Mouse (Mus musculus): ENCODE measurements around the gene Zfp65. TPM values are rescaled to one million over a fixed set of nuclear protein-coding genes. Genes with fewer than 3 reads are reported as not detected.
"Not testable (repeated sequence)": the region's sequence is repeated elsewhere in the genome, so short reads cannot be mapped to it uniquely, and the experiment has no call there.

Gene Zfp65
- 8.2 and 8.5 TPM in 2 replicates for polyA plus RNA-seq (2015; fragmentation: Nextera tagmentation; extraction: Ambion mirVana)

GRCm38 (mm10) chr13:67728641-67729318 is at the start of gene Zfp65:
Gene Zfp65, minus strand, starts transcription at chr13:67729173.
- H3K9me3 ChIP-seq (replicated peaks): no peaks in the 10 kb centered on the region
- peak within 1 kb of the TSS; percentile 70 for H3K4me2 ChIP-seq
- no peaks in the 10 kb centered on the region for H3K27me3 ChIP-seq (replicated peaks)
- peak within 1 kb of the TSS; percentile 56 for H3K27ac ChIP-seq (replicated peaks)
- no peaks in the 10 kb centered on the region for H3K36me3 ChIP-seq
- ATAC-seq (ENCODE audit: low FRiP score): peak; percentile 91
- H3K9ac ChIP-seq (replicated peaks): peak within 1 kb of the TSS; percentile 56
- WGBS: 7% methylated on average over 16 of the region's 21 CpGs
- H3K4me1 ChIP-seq: peaks cover 21% of the 10 kb centered on the region
- peak within 1 kb of the TSS; percentile 55 for H3K4me3 ChIP-seq (replicated peaks)

- no peaks in the 10 kb centered on the region for H3K36me3 ChIP-seq
- no peak overlapping the region for H3K4me2 ChIP-seq
- no peak overlapping the region for H3K9ac ChIP-seq (replicated peaks)
- H3K4me3 ChIP-seq (replicated peaks): no peak overlapping the region
- no peaks in the 10 kb centered on the region for H3K9me3 ChIP-seq (replicated peaks)
- no peak for ATAC-seq (ENCODE audit: low FRiP score)
- H3K27ac ChIP-seq (replicated peaks): no peak overlapping the region
- no peaks in the 10 kb centered on the region for H3K4me1 ChIP-seq
- H3K27me3 ChIP-seq (replicated peaks): no peaks in the 10 kb centered on the region
- WGBS: 86% methylated on average over 2 of the region's 2 CpGs
Measured at GRCm38 (mm10) chr13:67763031-67763768, 34.2 kb upstream of the Zfp65 start.

GRCm38 (mm10) chr13:67759966-67760365 is 31.0 kb upstream of the Zfp65 start:
- H3K9ac ChIP-seq (replicated peaks): no peak overlapping the region
- H3K9me3 ChIP-seq (replicated peaks): no peaks in the 10 kb centered on the region
- WGBS: 90% methylated on average over 1 of the region's 1 CpGs
- ATAC-seq (ENCODE audit: low FRiP score): no peak
- H3K4me1 ChIP-seq: peaks cover 5% of the 10 kb centered on the region; the same call in 1 of the 2 replicates
- no peak overlapping the region for H3K4me2 ChIP-seq
- H3K27ac ChIP-seq (replicated peaks): no peak overlapping the region
- H3K27me3 ChIP-seq (replicated peaks): no peaks in the 10 kb centered on the region
- no peak overlapping the region for H3K4me3 ChIP-seq (replicated peaks)
- no peaks in the 10 kb centered on the region for H3K36me3 ChIP-seq

GRCm38 (mm10) chr13:67755761-67756160 is 26.8 kb upstream of the Zfp65 start:
- WGBS: 90% methylated on average over 6 of the region's 6 CpGs
- Histone ChIP-seq H3K27ac (replicated peaks) (no peak overlapping the region), H3K4me2 (peak overlapping the region; percentile 73), H3K9me3 (replicated peaks) (no peaks in the 10 kb centered on the region), H3K9ac (replicated peaks) (no peak overlapping the region), H3K27me3 (replicated peaks) (no peaks in the 10 kb centered on the region), H3K4me1 (peaks cover 14% of the 10 kb centered on the region), H3K36me3 (peaks cover 9% of the 10 kb centered on the region; the same call in 1 of the 2 replicates), H3K4me3 (replicated peaks) (no peak overlapping the region)
- no peak for ATAC-seq (ENCODE audit: low FRiP score)

GRCm38 (mm10) chr13:67754333-67755306 is 25.6 kb upstream of the Zfp65 start, which contains the start of gene Zfp85:
Gene Zfp85, minus strand, starts transcription at chr13:67755228.
- H3K27ac ChIP-seq (replicated peaks): peak within 1 kb of the TSS; percentile 79
- 9% methylated on average over 24 of the region's 24 CpGs for WGBS
- H3K4me2 ChIP-seq: peak within 1 kb of the TSS; percentile 73
- H3K9me3 ChIP-seq (replicated peaks): no peaks in the 10 kb centered on the region
- peak within 1 kb of the TSS; percentile 75 for H3K4me3 ChIP-seq (replicated peaks)
- peaks cover 14% of the 10 kb centered on the region for H3K4me1 ChIP-seq
- no peaks in the 10 kb centered on the region for H3K27me3 ChIP-seq (replicated peaks)
- H3K9ac ChIP-seq (replicated peaks): peak within 1 kb of the TSS; percentile 60
- H3K36me3 ChIP-seq: peaks cover 12% of the 10 kb centered on the region
- ATAC-seq (ENCODE audit: low FRiP score): peak; percentile 96

GRCm38 (mm10) chr13:67743896-67744295 is 14.9 kb upstream of the Zfp65 start:
- Histone ChIP-seq H3K27ac (replicated peaks) (no peak overlapping the region), H3K9me3 (replicated peaks) (0 out of 2 replicates have a peak, but pooled peaks cover 6% of the 10 kb centered on the region), H3K4me3 (replicated peaks) (no peak overlapping the region), H3K4me1 (no peaks in the 10 kb centered on the region), H3K27me3 (replicated peaks) (no peaks in the 10 kb centered on the region), H3K4me2 (no peak overlapping the region), H3K36me3 (peaks cover 20% of the 10 kb centered on the region), H3K9ac (replicated peaks) (no peak overlapping the region)
- no peak for ATAC-seq (ENCODE audit: low FRiP score)
- WGBS: 90% methylated on average over 9 of the region's 9 CpGs

GRCm38 (mm10) chr13:67742941-67743340 is 14.0 kb upstream of the Zfp65 start:
- H3K4me2 ChIP-seq: no peak overlapping the region
- H3K27me3 ChIP-seq (replicated peaks): no peaks in the 10 kb centered on the region
- peaks cover 11% of the 10 kb centered on the region for H3K36me3 ChIP-seq
- 97% methylated on average over 3 of the region's 3 CpGs for WGBS
- H3K9me3 ChIP-seq (replicated peaks): no peaks in the 10 kb centered on the region
- no peak for ATAC-seq (ENCODE audit: low FRiP score)
- H3K9ac ChIP-seq (replicated peaks): no peak overlapping the region
- no peak overlapping the region for H3K4me3 ChIP-seq (replicated peaks)
- H3K27ac ChIP-seq (replicated peaks): no peak overlapping the region
- no peaks in the 10 kb centered on the region for H3K4me1 ChIP-seq

GRCm38 (mm10) chr13:67734391-67734790 is 5.4 kb upstream of the Zfp65 start:
- H3K4me1 ChIP-seq; ATAC-seq (ENCODE audit: low FRiP score); H3K4me2 ChIP-seq; H3K4me3 ChIP-seq (replicated peaks); H3K9ac ChIP-seq (replicated peaks); H3K27me3 ChIP-seq (replicated peaks); H3K36me3 ChIP-seq; H3K27ac ChIP-seq (replicated peaks); H3K9me3 ChIP-seq (replicated peaks): not testable (repeated sequence)
- 96% methylated on average over 9 of the region's 9 CpGs for WGBS

GRCm38 (mm10) chr13:67729441-67729840 is 468 bp upstream of the Zfp65 start:
- peak overlapping the region; percentile 56; the same call in 1 of the 2 replicates for H3K27ac ChIP-seq (replicated peaks)
- peak overlapping the region; percentile 70 for H3K4me2 ChIP-seq
- H3K9me3 ChIP-seq (replicated peaks); H3K36me3 ChIP-seq; H3K27me3 ChIP-seq (replicated peaks): not testable (repeated sequence)
- 53% methylated on average over 4 of the region's 4 CpGs for WGBS
- peak overlapping the region; percentile 55 for H3K4me3 ChIP-seq (replicated peaks)
- H3K4me1 ChIP-seq: peaks cover 21% of the 10 kb centered on the region
- ATAC-seq (ENCODE audit: low FRiP score): peak; percentile 67
- H3K9ac ChIP-seq (replicated peaks): peak overlapping the region; percentile 56

- H3K9me3 ChIP-seq (replicated peaks): no peaks in the 10 kb centered on the region
- no peaks in the 10 kb centered on the region for H3K36me3 ChIP-seq
- no peak overlapping the region for H3K27ac ChIP-seq (replicated peaks)
- no peak for ATAC-seq (ENCODE audit: low FRiP score)
- peak overlapping the region; percentile 70 for H3K4me2 ChIP-seq
- WGBS: 80% methylated on average over 1 of the region's 1 CpGs
- no peaks in the 10 kb centered on the region for H3K27me3 ChIP-seq (replicated peaks)
- peak overlapping the region; percentile 55 for H3K4me3 ChIP-seq (replicated peaks)
- no peak overlapping the region for H3K9ac ChIP-seq (replicated peaks)
- H3K4me1 ChIP-seq: peaks cover 23% of the 10 kb centered on the region
Measured at GRCm38 (mm10) chr13:67728106-67728505, 867 bp downstream of the Zfp65 start.

GRCm38 (mm10) chr13:67725331-67725730 is 3.6 kb downstream of the Zfp65 start:
- H3K4me3 ChIP-seq (replicated peaks): not testable (repeated sequence)

More at GRCm38 (mm10) chr13:67725331-67725730, 3.6 kb downstream of the Zfp65 start:
- not testable (repeated sequence) for ATAC-seq (ENCODE audit: low FRiP score); H3K9ac ChIP-seq (replicated peaks); H3K4me2 ChIP-seq; H3K9me3 ChIP-seq (replicated peaks); H3K36me3 ChIP-seq; H3K27me3 ChIP-seq (replicated peaks); H3K27ac ChIP-seq (replicated peaks)
- H3K4me1 ChIP-seq: peaks cover 26% of the 10 kb centered on the region
- WGBS: 83% methylated on average over 2 of the region's 2 CpGs
